Comparison of ENCODE assay signal across 8 mouse cellular contexts in genomic region chr9:35570663-35571062, GRCm38 (mm10). TPM values are rescaled to one million over a fixed set of nuclear protein-coding genes. Genes with fewer than 3 reads are reported as not detected.
DNase-seq lines count a peak whose midpoint lies in the region; ATAC-seq and TF ChIP-seq lines count a peak whose summit lies in the region.

No protein-coding gene starts in this region.

- DNase-seq in kidney, postnatal 25 days, result no peak
- no peak for DNase-seq in embryonic facial prominence, embryonic 11.5 days (ENCODE audit: low spot score)
- no peak for DNase-seq in intestine, embryonic 14.5 days (ENCODE audit: low spot score)
- DNase-seq in midbrain, postnatal 0 days (ENCODE audit: low spot score), result no peak
- no peak for DNase-seq in adrenal gland, adult 8-10 months
- no peak for DNase-seq in thymus, postnatal 25 days
- DNase-seq in thymus, adult 18-20 months, result no peak

- H3K4me3 ChIP-seq in kidney, embryonic 16.5 days (ENCODE audit: low read length), result peak overlapping the region; percentile 87
- peak overlapping the region; percentile 75 for H3K4me3 ChIP-seq in embryonic facial prominence, embryonic 11.5 days (ENCODE audit: low read depth, low read length)
- H3K4me3 ChIP-seq in intestine, embryonic 14.5 days (ENCODE audit: low read depth, low read length), result peak overlapping the region; percentile 67
- H3K4me3 ChIP-seq in midbrain, postnatal 0 days (ENCODE audit: low read depth, low read length), result peak overlapping the region; percentile 74

- no peak for TF ChIP-seq CTCF in midbrain, postnatal 0 days (IDR thresholded peaks at IDR 0.05)

- H3K27me3 ChIP-seq in kidney, embryonic 16.5 days (ENCODE audit: insufficient read depth, low read length), result peaks cover 22% of the 10 kb centered on the region
- 0 out of 2 replicates have a peak, but pooled peaks cover 5% of the 10 kb centered on the region for H3K27me3 ChIP-seq in embryonic facial prominence, embryonic 11.5 days (ENCODE audit: control insufficient read depth, insufficient read depth, low read length)
- H3K27me3 ChIP-seq in intestine, embryonic 14.5 days (replicated peaks; ENCODE audit: control insufficient read depth, insufficient read depth, low read length), result peaks cover 13% of the 10 kb centered on the region; the same call in 1 of the 2 replicates
- H3K27me3 ChIP-seq in midbrain, postnatal 0 days (ENCODE audit: insufficient read depth, low read length), result peaks cover 4% of the 10 kb centered on the region; the same call in 1 of the 2 replicates

- no peak overlapping the region for H3K27ac ChIP-seq in kidney, embryonic 16.5 days (ENCODE audit: low read length)
- H3K27ac ChIP-seq in embryonic facial prominence, embryonic 11.5 days (replicated peaks; ENCODE audit: low read depth, low read length), result no peak overlapping the region
- H3K27ac ChIP-seq in intestine, embryonic 14.5 days (ENCODE audit: low read depth), result no peak overlapping the region
- H3K27ac ChIP-seq in midbrain, postnatal 0 days (ENCODE audit: low read depth, low read length), result no peak overlapping the region

- peak overlapping the region; percentile 62 for H3K9ac ChIP-seq in kidney, embryonic 16.5 days (replicated peaks; ENCODE audit: low read length)
- peak overlapping the region; percentile 85 for H3K9ac ChIP-seq in embryonic facial prominence, embryonic 11.5 days (replicated peaks; ENCODE audit: low read length)
- peak overlapping the region; percentile 54 for H3K9ac ChIP-seq in intestine, embryonic 14.5 days (ENCODE audit: low read length)
- H3K9ac ChIP-seq in midbrain, postnatal 0 days (replicated peaks; ENCODE audit: low read length, poor library complexity, severe bottlenecking), result peak overlapping the region; percentile 68

- WGBS in kidney, embryonic 16.5 days, result 14% methylated on average over 5 of the region's 5 CpGs
- WGBS in embryonic facial prominence, embryonic 11.5 days, result 10% methylated on average over 5 of the region's 5 CpGs
- 8% methylated on average over 5 of the region's 5 CpGs for WGBS in intestine, embryonic 14.5 days
- WGBS in midbrain, postnatal 0 days, result 9% methylated on average over 5 of the region's 5 CpGs

- peaks cover 17% of the 10 kb centered on the region for H3K4me1 ChIP-seq in kidney, embryonic 16.5 days (ENCODE audit: insufficient read depth, low read length)
- H3K4me1 ChIP-seq in embryonic facial prominence, embryonic 11.5 days (ENCODE audit: control insufficient read depth, insufficient read depth, low read length), result no peaks in the 10 kb centered on the region
- H3K4me1 ChIP-seq in intestine, embryonic 14.5 days (replicated peaks; ENCODE audit: control insufficient read depth, insufficient read depth, low read length), result peaks cover 7% of the 10 kb centered on the region
- H3K4me1 ChIP-seq in midbrain, postnatal 0 days (ENCODE audit: insufficient read depth, low read length), result no peaks in the 10 kb centered on the region

- peak overlapping the region; percentile 92 for H3K4me2 ChIP-seq in kidney, embryonic 16.5 days (replicated peaks; ENCODE audit: low read depth, low read length)
- H3K4me2 ChIP-seq in embryonic facial prominence, embryonic 11.5 days (ENCODE audit: low read depth, low read length), result peak overlapping the region; percentile 77
- H3K4me2 ChIP-seq in intestine, embryonic 14.5 days (ENCODE audit: low read length), result peak overlapping the region; percentile 63
- peak overlapping the region; percentile 48 for H3K4me2 ChIP-seq in midbrain, postnatal 0 days (ENCODE audit: low read depth, low read length, poor library complexity, severe bottlenecking)

- H3K36me3 ChIP-seq in kidney, embryonic 16.5 days (ENCODE audit: insufficient read depth, low read length), result peaks cover 19% of the 10 kb centered on the region
- no peaks in the 10 kb centered on the region; the same call in none of the 2 replicates for H3K36me3 ChIP-seq in embryonic facial prominence, embryonic 11.5 days (replicated peaks; ENCODE audit: control insufficient read depth, insufficient read depth, low read depth, low read length)
- H3K36me3 ChIP-seq in intestine, embryonic 14.5 days (ENCODE audit: control insufficient read depth, insufficient read depth, low read length), result peaks cover 26% of the 10 kb centered on the region
- H3K36me3 ChIP-seq in midbrain, postnatal 0 days (ENCODE audit: insufficient read depth, low read length), result peaks cover 8% of the 10 kb centered on the region

- no peak for ATAC-seq in kidney, embryonic 16.5 days (ENCODE audit: low FRiP score, low TSS enrichment)
- ATAC-seq in embryonic facial prominence, embryonic 11.5 days (replicated peaks; ENCODE audit: insufficient number of reproducible peaks, low FRiP score, low TSS enrichment, low read depth), result no peak; the same call in 1 of the 2 replicates
- no peak for ATAC-seq in intestine, embryonic 14.5 days (replicated peaks; ENCODE audit: low FRiP score, low TSS enrichment, low read depth)
- ATAC-seq in midbrain, postnatal 0 days (ENCODE audit: low FRiP score), result no peak

- no peaks in the 10 kb centered on the region for H3K9me3 ChIP-seq in kidney, embryonic 16.5 days (ENCODE audit: low read length)
- no peaks in the 10 kb centered on the region for H3K9me3 ChIP-seq in embryonic facial prominence, embryonic 11.5 days (replicated peaks; ENCODE audit: control insufficient read depth, low read length)
- H3K9me3 ChIP-seq in intestine, embryonic 14.5 days (ENCODE audit: control insufficient read depth, low read length), result no peaks in the 10 kb centered on the region
- no peaks in the 10 kb centered on the region for H3K9me3 ChIP-seq in midbrain, postnatal 0 days (ENCODE audit: low read length)

RNA-seq across cellular contexts. Expression of gene Hyls1, which starts 0.5 kb away (rescaled TPM):
- 15.3 and 16.4 TPM in 2 replicates for polyA plus RNA-seq in kidney, embryonic 16.5 days (2015; fragmentation: Nextera tagmentation; extraction: Ambion mirVana)
- polyA plus RNA-seq in embryonic facial prominence, embryonic 11.5 days (2014; fragmentation: Nextera tagmentation; extraction: Ambion mirVana), result 30.2 and 32.3 TPM in 2 replicates
- 14.4 and 14.6 TPM in 2 replicates for polyA plus RNA-seq in intestine, embryonic 14.5 days (2014; fragmentation: Nextera tagmentation; extraction: Ambion mirVana)
- total RNA-seq in midbrain, postnatal 0 days (2014; rRNA removed), result 7.9 and 8.9 TPM in 2 replicates
- polyA plus RNA-seq in midbrain, postnatal 0 days (2015; fragmentation: Nextera tagmentation; extraction: Ambion mirVana), result 9.2 and 10.7 TPM in 2 replicates
- 1 to 10 TPM; 4.2 to 4.8 (median 4.6) TPM for total RNA-seq in adrenal gland, adult 8-10 months (2022)

RNA-seq across cellular contexts. Expression of gene Pate2, which starts 0.6 kb away (rescaled TPM):
- 0.57 and 0.84 TPM in 2 replicates for polyA plus RNA-seq in kidney, embryonic 16.5 days (2015; fragmentation: Nextera tagmentation; extraction: Ambion mirVana)
- 0.49 and 0.74 TPM in 2 replicates for polyA plus RNA-seq in embryonic facial prominence, embryonic 11.5 days (2014; fragmentation: Nextera tagmentation; extraction: Ambion mirVana)
- 0.31 and 0.43 TPM in 2 replicates for polyA plus RNA-seq in intestine, embryonic 14.5 days (2014; fragmentation: Nextera tagmentation; extraction: Ambion mirVana)
- total RNA-seq in midbrain, postnatal 0 days (2014; rRNA removed), result 0.14 and 0.33 TPM in 2 replicates
- polyA plus RNA-seq in midbrain, postnatal 0 days (2015; fragmentation: Nextera tagmentation; extraction: Ambion mirVana), result 0.42 and 0.54 TPM in 2 replicates
- under 1 TPM in 3 of 4 experiments, not detected in 1; 0.17 to 0.46 (median 0.30) TPM for total RNA-seq in adrenal gland, adult 8-10 months (2022)

RNA-seq across cellular contexts. Expression of gene Pus3, which starts 12.3 kb away (rescaled TPM):
- polyA plus RNA-seq in kidney, embryonic 16.5 days (2015; fragmentation: Nextera tagmentation; extraction: Ambion mirVana), result 20.6 and 24.0 TPM in 2 replicates
- polyA plus RNA-seq in embryonic facial prominence, embryonic 11.5 days (2014; fragmentation: Nextera tagmentation; extraction: Ambion mirVana), result 26.3 and 28.5 TPM in 2 replicates
- polyA plus RNA-seq in intestine, embryonic 14.5 days (2014; fragmentation: Nextera tagmentation; extraction: Ambion mirVana), result 21.7 and 23.9 TPM in 2 replicates
- 9.6 and 12.8 TPM in 2 replicates for total RNA-seq in midbrain, postnatal 0 days (2014; rRNA removed)
- polyA plus RNA-seq in midbrain, postnatal 0 days (2015; fragmentation: Nextera tagmentation; extraction: Ambion mirVana), result 13.3 and 14.2 TPM in 2 replicates
- 10 to 100 TPM; 12.5 to 15.0 (median 14.5) TPM for total RNA-seq in adrenal gland, adult 8-10 months (2022)

RNA-seq across cellular contexts. Expression of gene Ddx25, which starts 12.3 kb away (rescaled TPM):
- polyA plus RNA-seq in kidney, embryonic 16.5 days (2015; fragmentation: Nextera tagmentation; extraction: Ambion mirVana), result 2.3 TPM in 2 replicates
- polyA plus RNA-seq in embryonic facial prominence, embryonic 11.5 days (2014; fragmentation: Nextera tagmentation; extraction: Ambion mirVana), result 6.6 and 6.7 TPM in 2 replicates
- 2.1 and 3.1 TPM in 2 replicates for polyA plus RNA-seq in intestine, embryonic 14.5 days (2014; fragmentation: Nextera tagmentation; extraction: Ambion mirVana)
- 24.1 and 28.6 TPM in 2 replicates for total RNA-seq in midbrain, postnatal 0 days (2014; rRNA removed)
- polyA plus RNA-seq in midbrain, postnatal 0 days (2015; fragmentation: Nextera tagmentation; extraction: Ambion mirVana), result 28.5 and 28.7 TPM in 2 replicates
- total RNA-seq in adrenal gland, adult 8-10 months (2022), result 1 to 10 TPM; 1.2 to 2.0 (median 1.3) TPM

RNA-seq across cellular contexts. Expression of gene Pate4, which starts 41.1 kb away (rescaled TPM):
- not detected in 2 replicates for polyA plus RNA-seq in kidney, embryonic 16.5 days (2015; fragmentation: Nextera tagmentation; extraction: Ambion mirVana)
- polyA plus RNA-seq in embryonic facial prominence, embryonic 11.5 days (2014; fragmentation: Nextera tagmentation; extraction: Ambion mirVana), result not detected in 2 replicates
- polyA plus RNA-seq in intestine, embryonic 14.5 days (2014; fragmentation: Nextera tagmentation; extraction: Ambion mirVana), result not detected in 2 replicates
- not detected in 2 replicates for total RNA-seq in midbrain, postnatal 0 days (2014; rRNA removed)
- polyA plus RNA-seq in midbrain, postnatal 0 days (2015; fragmentation: Nextera tagmentation; extraction: Ambion mirVana), result not detected in 2 replicates
- total RNA-seq in adrenal gland, adult 8-10 months (2022), result not detected
